Mouse (Mus musculus) inflammation-experienced regulatory T-cells, adult 6 months (primary cell): Measurements from ENCODE around the gene Gli1. TPM values are rescaled to one million over a fixed set of nuclear protein-coding genes. Genes with fewer than 3 reads are reported as not detected.

Source experiments
- ATAC-seq: one replicate; pipeline ENCODE4 v1.8.0; 2017
- polyA plus RNA-seq, 3 experiments: library from polyadenylated mRNA; unstranded; fragments of 100-300 nt; shearing (Covaris generic); gene quantifications; one replicate each; pipeline ENCODE4 v1.2.1; 2017

Gli1 gene
- polyA plus RNA-seq, 3 experiments from 2014 or later, result 0.49 to 0.56 TPM; not detected in 1

DNA sequence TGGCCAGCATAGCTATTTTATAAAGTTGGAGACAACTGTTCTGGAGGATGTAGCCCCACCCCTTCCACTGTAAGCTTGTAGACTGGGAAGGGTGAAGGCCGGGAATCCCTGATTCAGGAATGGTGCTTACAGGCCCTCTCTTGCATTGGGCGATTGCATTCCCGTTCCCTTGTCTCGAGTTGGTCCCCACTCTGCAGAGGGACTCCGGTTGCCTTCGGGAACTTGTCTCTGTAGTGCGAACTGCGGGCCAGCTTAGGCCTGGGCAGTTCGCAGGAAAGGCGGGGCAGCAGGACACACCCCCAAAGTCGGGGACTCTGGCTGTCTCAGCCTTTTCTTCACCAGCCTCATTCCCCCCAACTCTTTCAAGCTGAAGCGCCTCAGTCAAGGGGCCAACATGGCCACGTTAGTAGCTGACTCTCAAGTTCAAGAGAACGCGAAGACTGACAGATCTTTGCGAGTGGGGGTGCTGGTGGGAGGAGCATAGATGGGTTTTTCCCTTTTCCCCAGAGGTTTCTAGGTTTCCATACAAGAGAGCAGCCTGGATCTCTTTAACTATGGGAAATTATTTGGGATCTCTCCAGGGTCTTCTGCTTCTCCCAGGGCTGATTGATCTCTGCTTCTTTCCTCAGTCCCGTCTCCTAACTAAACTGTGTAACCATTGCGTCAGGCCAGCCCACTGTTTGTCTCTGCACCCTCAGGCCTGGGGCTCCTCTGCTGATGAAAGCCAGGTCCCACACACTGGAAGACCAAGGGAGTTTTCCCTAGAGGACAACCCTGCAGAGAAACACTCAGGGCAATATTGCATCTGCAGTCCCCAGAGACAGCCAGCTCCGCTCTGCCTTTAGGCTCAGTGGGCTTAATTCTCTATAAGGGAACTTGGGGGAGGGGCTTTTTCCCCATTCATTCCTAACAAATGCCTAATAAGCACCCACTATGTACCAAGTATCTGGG, 50.6 kb downstream of the Gli1 start:
- peak; percentile 16 for ATAC-seq

DNA sequence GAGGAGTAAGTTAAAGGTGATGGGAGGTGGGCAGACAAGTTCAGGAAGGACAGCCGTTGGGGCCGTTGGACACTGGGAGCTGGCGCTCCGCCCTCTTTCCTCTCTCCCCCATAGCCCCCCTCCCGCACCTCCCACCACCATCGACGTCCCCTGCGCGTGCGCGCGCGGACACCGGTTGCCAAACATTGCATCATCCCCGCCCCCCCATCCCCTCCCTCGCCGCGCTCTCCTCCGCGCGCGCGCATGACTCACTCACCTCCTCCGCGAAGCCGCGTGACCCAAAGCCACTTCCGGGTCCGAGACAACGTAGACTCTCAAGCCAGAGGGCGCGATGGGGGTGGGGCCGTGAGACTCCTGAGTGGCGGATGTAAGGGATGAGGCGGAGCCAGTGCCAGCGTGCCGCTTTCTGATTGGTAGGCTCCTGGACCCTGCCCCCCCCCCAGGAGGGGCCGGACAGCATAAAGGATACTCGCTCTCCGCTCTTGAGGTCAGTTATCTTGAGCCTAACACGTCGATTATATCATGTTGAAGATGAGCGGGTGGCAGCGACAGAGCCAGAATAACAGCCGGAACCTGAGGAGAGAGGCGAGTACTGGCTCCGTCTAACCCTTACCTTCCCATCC, 51.4 kb downstream of the Gli1 start:
- ATAC-seq, result peak; percentile 79

DNA sequence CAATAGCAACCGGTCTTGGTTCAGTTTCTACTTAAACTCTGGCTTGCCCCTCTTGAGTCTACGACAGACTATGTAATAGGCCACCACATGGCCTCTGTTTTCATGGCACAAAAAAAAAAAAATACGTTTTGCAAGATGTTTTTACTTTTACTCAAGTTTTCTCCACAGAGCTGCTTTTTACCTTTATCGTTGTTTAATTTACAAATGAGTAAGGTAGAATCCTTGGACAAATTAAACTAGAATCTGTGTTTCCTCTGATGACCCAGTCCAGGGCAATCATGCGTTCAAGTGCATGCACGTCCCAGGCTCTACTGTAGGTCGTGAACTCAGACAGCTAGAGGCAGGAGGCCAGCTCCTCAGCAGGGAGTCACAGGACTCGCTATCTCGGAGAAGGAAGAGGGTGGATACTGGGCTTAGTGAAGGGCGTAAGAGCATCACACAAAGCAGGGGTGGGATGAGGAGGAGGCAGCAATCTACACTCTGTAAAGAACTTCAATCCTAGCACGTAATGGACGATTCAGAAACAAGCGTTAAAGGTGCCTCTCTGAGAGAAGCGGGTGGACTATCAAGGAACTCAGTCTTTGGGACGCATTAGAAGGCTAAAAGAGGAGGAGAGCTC, 52.1 kb downstream of the Gli1 start:
- ATAC-seq, result peak; percentile 17

- ATAC-seq, result peak; percentile 28
These were observed 52.8 kb downstream of the Gli1 start, which contains the start of gene Mbd6 for GRCm38 (mm10) chr10:127288800-127289572. Gene Mbd6 (minus strand): TSS chr10:127289018.

GRCm38 (mm10) chr10:127288328-127288799, 53.4 kb downstream of the Gli1 start:
- no peak for ATAC-seq

GRCm38 (mm10) chr10:127287936-127288293, 53.9 kb downstream of the Gli1 start:
- ATAC-seq, result no peak

GRCm38 (mm10) chr10:127287271-127287935, 54.4 kb downstream of the Gli1 start:
- ATAC-seq, result no peak

DNA sequence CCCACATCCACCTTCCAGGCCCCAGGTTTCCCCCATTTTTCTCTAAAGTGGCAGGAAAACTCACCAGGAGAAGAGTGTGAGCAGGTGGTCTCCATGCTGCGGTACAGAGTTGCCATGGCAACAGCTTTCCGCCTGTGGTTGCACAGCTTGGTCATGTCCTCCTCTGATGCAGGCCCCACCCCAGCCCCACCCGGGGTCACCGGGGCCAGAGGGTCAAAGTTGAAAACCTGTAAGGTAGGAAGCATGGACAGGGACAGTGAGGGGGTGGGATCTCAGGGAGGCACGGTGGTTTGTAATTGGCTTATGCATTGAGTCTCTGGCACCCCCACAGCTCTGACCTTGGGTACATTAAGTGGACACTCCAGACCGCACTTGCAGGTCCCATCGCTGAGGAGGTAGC, 55.0 kb downstream of the Gli1 start:
- ATAC-seq, result no peak

- ATAC-seq, result no peak
These were observed 55.6 kb downstream of the Gli1 start for GRCm38 (mm10) chr10:127286194-127286593.

DNA sequence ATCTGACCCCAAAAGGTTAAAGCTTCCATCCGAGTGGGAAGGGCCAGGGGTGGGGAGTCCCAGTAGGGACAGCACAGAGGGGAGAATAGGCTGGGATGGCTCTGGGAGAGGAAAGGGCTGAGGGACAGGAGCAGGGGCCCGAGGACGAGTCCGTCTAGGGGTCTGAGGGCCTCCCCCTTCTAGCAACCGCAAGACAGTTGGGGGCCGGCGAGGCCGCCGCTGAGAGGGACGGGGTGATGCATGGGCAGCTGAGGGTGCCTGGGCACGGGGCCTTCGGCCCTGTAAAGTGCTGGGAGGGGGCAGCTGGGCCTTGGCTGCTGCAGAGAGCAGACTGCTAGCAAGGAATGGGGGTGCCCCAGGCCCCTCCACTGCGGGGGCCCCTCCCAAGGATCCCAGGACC, 56.1 kb downstream of the Gli1 start:
- ATAC-seq, result no peak

DNA sequence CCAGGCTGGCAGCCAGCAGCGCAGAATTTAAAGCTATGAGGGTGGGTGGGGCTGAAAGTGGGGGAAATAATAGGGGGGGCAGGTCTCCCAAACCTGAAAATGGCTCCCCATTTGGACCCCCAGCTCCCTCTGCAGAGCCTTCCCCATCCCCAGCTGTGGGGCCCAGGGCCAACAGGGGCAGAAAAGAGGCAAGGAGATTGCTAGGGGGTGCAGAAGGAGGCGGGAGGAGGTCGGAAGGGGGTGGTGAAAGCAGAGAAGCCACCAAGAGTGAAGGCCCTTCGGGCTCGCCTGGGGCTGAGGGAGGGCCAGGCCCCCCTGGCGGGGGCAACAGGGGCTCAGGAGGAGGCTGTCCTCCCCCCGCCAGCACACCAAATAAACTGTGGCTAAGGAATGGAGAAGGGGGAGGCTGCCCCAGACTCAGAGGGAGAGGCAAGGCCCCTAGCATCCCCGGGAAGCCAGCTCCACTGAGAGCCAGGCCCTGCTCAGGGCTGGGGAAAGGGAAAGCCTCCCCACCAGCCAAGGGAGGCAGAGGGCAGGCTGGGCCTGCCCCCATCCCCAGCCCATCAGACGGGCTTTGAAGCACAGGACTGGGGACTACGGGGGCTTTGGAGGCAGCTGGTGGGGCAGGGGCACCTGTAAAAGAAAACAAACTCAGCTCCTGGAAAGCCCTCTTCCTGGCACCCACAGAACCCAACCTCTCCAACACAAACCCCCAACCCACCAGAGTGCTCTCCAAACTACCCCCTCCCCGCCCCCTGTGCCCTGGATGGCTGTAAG, 56.9 kb downstream of the Gli1 start:
- no peak for ATAC-seq

DNA sequence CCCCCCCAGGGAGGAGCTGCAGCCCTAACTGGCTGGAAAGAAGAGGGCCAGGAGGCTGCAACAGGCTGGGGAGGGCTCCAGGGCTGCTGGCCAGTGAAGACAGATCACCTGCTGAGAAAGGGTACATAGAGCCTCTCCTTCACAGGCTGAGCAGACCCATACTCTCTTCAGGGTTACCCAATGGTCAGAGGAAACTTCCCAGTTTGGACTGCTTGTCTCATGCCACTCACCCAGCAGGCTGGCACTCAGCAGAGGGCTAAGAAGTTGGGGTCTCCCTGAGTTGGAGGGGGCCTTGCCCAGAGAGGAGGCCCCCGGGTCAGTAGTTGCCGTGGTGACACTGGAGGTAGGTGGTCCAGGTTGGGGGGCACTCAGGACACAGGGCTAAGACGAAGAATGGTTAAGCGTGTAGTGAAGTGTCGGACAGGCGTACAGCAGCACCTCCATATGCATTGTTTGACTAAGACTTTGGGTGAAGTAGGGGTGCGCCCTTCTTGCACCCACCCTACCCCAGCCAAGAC, 57.6 kb downstream of the Gli1 start:
- ATAC-seq, result no peak

GRCm38 (mm10) chr10:127282620-127283215, 59.1 kb downstream of the Gli1 start:
- no peak for ATAC-seq

DNA sequence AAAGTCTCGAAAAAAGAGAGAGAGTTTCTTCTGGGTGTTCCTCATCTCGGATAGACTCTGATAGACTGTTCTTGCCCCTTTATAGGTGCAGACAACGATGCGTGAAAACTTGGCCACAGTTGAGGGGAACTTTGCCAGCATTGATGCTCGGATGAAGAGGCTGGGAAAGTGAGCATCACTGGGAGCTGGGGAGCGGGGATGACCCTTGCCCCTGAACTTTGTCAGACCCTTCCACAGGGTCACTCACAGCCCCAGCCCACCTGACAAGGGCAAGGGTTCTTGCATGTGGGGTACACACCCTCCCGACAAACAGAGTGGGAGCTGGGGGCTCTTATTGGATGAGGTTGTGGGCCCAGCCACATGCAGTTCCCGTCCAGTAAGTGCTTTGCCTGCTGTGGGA, 60.5 kb downstream of the Gli1 start:
- ATAC-seq, result no peak

Other genes with a start within 250 kb of the Gli1 start
- 10 to 100 TPM; 61.9 to 81.5 (median 75.8) TPM for gene Os9, start 220.8 kb downstream of the Gli1 start, polyA plus RNA-seq
- 100 to 1,000 TPM; 181 to 204 (median 188) TPM for gene B4galnt1, start 176.7 kb downstream of the Gli1 start, polyA plus RNA-seq
- 1 to 10 TPM; 3.2 to 4.3 (median 3.2) TPM for gene Slc26a10, start 161.3 kb downstream of the Gli1 start, polyA plus RNA-seq
- under 1 TPM in 1 of 3 experiments, not detected in 2; 0.20 TPM for gene Arhgef25, start 151.9 kb downstream of the Gli1 start, polyA plus RNA-seq
- gene Dtx3, start 146.2 kb downstream of the Gli1 start, polyA plus RNA-seq, result 10 to 100 TPM; 35.2 to 56.0 (median 47.0) TPM
- gene Pip4k2c, start 130.4 kb downstream of the Gli1 start, polyA plus RNA-seq, result 10 to 100 TPM; 25.7 to 32.1 (median 26.0) TPM
- gene Kif5a, start 78.6 kb downstream of the Gli1 start, polyA plus RNA-seq, result under 1 TPM in 2 of 3 experiments, not detected in 1; 0.16 to 0.19 TPM
- 10 to 100 TPM; 54.0 to 61.1 (median 56.9) TPM for gene Dctn2, start 75.6 kb downstream of the Gli1 start, polyA plus RNA-seq
- gene Mbd6, start 53.0 kb downstream of the Gli1 start, polyA plus RNA-seq, result 10 to 100 TPM in 1 of 3 experiments, 1 to 10 TPM in 2; 4.0 to 11.8 (median 6.4) TPM
- 10 to 100 TPM; 20.7 to 28.9 (median 21.3) TPM for gene Mars, start 30.2 kb downstream of the Gli1 start, polyA plus RNA-seq
- 100 to 1,000 TPM in 2 of 3 experiments, 10 to 100 TPM in 1; 91.9 to 112 (median 108) TPM for gene Arhgap9, start 20.0 kb downstream of the Gli1 start, polyA plus RNA-seq
- not detected for gene Inhbe, start 12.4 kb upstream of the Gli1 start, polyA plus RNA-seq
- not detected for gene Inhbc, start 28.5 kb upstream of the Gli1 start, polyA plus RNA-seq
- 10 to 100 TPM; 11.8 to 17.6 (median 12.0) TPM for gene R3hdm2, start 38.4 kb upstream of the Gli1 start, polyA plus RNA-seq
- under 1 TPM in 1 of 3 experiments, not detected in 2; 0.35 TPM for gene Stac3, start 159.7 kb upstream of the Gli1 start, polyA plus RNA-seq
- gene Ndufa4l2, start 173.0 kb upstream of the Gli1 start, polyA plus RNA-seq, result not detected
- gene Shmt2, start 180.5 kb upstream of the Gli1 start, polyA plus RNA-seq, result 10 to 100 TPM; 38.2 to 43.2 (median 42.9) TPM
- gene Nxph4, start 192.6 kb upstream of the Gli1 start, polyA plus RNA-seq, result not detected